Mouse (Mus musculus) ZHBTc4 (cell line): Measurements from ENCODE around the gene Toporsl.

Experiments
- DNase-seq: peaks from one replicate; pipeline ENCODE4 v3.0.0-alpha.2; 2011; ENCODE audit warnings: low read depth, low spot score

Gene Toporsl

GRCm38 (mm10) chr4:52595927-52596326 lies at the start of gene Toporsl:
Gene Toporsl (plus strand): TSS chr4:52596274.
- no peak for DNase-seq

GRCm38 (mm10) chr4:52557672-52558071 lies 38.4 kb upstream of the Toporsl start:
- no peak for DNase-seq

- no peak for DNase-seq
Observed at GRCm38 (mm10) chr4:52558080-52558479, 38.0 kb upstream of the Toporsl start.

DNA sequence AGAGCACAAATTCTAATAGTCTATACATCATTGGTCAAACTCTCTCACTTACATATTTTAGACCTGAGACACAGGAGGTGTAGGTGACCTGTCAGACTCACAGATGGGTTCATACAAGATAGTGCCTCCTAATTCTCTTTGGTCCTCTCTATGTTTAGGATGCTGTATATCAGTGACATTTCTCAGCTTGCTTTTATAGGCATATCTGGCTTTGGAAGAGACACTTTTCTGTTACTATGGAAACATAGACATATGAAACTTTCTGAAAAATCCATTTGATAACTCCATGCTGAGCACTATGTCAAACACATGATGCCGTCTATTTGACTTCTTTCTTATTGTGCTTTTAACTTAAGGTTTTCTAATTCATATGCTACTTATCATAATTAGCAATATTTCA lies 32.2 kb upstream of the Toporsl start:
- DNase-seq: no peak

- DNase-seq: peak; percentile 4
Observed at GRCm38 (mm10) chr4:52586194-52586734, 9.8 kb upstream of the Toporsl start.

DNA sequence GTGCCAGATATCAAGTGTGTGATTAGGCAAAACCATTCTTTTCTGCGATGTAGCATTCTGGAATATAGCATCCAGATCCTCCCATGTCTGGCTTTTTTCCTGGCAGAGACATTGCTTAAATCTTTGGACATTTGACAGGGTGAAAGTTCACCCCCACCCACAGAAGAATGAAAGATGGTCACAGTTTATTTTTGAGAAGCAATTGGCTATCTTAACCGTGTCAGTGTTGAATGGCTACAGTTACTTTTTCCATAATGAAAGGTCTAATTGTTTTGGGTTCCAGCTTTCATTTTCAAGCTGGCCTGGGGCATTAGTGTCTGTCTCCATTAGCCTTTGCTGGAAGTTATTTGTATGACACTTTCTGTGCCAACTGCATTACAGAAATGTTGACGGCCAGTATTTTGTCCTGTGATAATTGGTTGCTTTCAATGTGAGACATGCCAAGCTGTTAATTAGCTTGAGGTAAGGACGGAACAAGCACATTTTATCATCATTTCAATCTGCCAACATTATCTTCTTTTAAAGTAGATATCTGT lies 2.2 kb upstream of the Toporsl start:
- DNase-seq: no peak

- DNase-seq: no peak
Observed at GRCm38 (mm10) chr4:52594632-52595031, 1.4 kb upstream of the Toporsl start.

DNA sequence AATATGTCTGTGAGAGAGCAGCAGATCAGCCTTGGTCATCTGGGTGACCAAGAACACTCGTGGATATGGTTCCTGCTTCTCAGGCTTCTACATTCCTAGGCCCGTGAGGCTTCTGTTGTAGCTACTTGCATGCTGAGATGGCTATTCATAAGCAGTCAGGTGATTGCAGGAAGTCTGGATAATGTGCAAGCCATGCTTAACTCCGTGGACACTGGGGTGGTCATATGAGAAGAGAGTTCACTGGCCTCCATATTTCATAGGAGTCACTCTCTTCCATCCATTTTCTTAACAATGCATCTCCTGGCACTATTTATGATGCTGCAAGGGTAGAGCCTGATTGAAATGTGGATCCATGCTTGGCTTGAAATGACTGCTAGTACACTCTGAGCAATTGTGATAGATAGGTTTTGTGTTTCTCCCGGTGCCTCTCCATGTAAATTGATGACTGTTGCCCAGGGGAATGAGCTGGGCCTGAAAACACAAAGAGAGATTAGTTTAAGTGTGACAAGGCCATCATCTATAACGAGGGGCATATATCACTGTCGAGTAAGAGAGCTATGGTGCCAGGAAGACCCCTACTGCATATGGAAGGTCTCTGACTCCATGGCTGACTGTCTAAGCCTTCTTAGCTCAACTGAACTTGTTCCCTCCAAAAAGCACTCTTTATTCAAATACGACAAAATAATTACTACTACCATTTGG lies 2.3 kb downstream of the Toporsl start:
- DNase-seq: no peak

GRCm38 (mm10) chr4:52606923-52607322 lies 10.8 kb downstream of the Toporsl start:
- DNase-seq: no peak

DNA sequence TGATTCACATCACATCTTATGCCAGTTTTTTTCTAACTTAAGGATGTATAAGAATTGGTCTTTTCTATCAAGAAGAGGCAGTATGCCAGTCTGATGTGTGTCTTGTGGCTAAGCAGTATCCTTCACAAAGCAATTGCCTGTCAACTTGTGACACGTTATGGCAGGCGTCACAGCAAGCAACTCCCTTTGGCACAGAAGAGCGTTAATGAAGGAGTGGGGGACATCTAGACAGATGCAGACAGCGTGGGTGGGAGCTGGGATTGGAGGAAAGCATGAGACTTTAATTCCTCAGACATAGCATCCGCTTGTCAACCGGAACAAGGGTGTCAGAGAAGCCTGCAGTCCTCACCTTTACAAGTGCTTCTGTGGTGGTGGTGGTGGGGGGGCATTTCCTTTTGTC lies 38.9 kb downstream of the Toporsl start:
- no peak for DNase-seq

- no peak for DNase-seq
Observed at GRCm38 (mm10) chr4:52647791-52648190, 51.7 kb downstream of the Toporsl start.

GRCm38 (mm10) chr4:52659701-52660100 lies 63.6 kb downstream of the Toporsl start:
- peak; percentile 56 for DNase-seq

DNA sequence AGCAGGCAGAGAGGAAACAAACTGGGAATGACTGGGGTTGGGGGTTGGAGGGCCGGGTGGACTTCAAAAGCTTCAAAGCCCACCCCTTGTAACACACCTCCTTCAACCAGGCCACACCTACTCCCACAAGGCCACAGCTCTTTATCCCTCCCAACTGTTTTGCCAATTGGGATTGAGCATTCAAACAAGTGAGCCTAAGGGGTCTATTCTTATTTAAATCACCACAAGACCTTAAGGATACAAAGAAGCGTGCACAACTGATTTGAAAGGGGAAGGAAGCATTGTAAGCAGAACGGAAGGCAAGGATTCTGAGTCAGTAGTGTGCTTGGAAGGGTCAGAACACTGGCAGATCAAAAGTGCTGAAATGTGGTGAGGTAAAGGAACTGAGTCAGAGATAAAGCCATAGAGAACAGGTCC lies 64.6 kb downstream of the Toporsl start:
- DNase-seq: peak; percentile 96

- no peak for DNase-seq
Observed at GRCm38 (mm10) chr4:52661311-52661710, 65.2 kb downstream of the Toporsl start.
